In the genomic region with DNA sequence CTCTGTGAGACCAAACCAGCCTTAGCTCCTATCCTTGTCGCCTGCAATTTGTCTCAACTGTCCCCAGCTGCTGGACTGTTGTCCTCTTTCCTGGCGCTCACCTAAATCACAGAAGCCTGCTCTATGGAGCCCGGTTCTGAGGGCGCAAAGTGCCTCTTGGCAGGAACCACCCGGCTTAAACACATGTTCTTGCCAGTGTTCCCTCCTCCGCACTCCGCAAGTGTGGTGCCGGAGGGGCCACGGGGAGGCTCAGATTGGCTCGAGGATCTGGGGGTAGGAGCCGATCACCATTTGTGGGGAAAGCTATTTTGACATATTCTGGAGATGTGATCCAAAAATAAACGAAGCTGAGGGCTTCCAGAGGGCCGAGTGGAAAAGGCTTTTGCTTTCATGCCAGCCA, we compare ENCODE assay signal across 13 mouse cellular contexts. TPM values are rescaled to one million over a fixed set of nuclear protein-coding genes. Genes with fewer than 3 reads are reported as not detected.
A peak's percentile ranks its signal among the peaks of the same experiment; 100 is the strongest.
DNase-seq lines count a peak whose midpoint lies in the region; ATAC-seq lines count a peak whose summit lies in the region.
"Had no signal": no experiment of that assay in that cellular context is flagged by ENCODE, and none has a peak within 500 bp of the region (broad histone marks: within the 10 kb centered on the region; RNA-seq: fewer than 3 reads in every experiment).

No protein-coding gene starts in this region.

- peaks cover 14% of the 10 kb centered on the region for H3K36me3 ChIP-seq in lung, embryonic 16.5 days (ENCODE audit: control insufficient read depth, insufficient read depth, low read length)
- peaks cover 25% of the 10 kb centered on the region for H3K36me3 ChIP-seq in heart, embryonic 13.5 days
- peaks cover 48% of the 10 kb centered on the region for H3K36me3 ChIP-seq in forebrain, embryonic 10.5 days (replicated peaks)

- peak overlapping the region; percentile 31 for H3K27ac ChIP-seq in lung, embryonic 16.5 days (ENCODE audit: low read length)
- peak overlapping the region; percentile 95 for H3K27ac ChIP-seq in heart, embryonic 13.5 days (replicated peaks)
- no peak overlapping the region for H3K27ac ChIP-seq in forebrain, embryonic 10.5 days
- H3K27ac ChIP-seq: liver, embryonic 14.5 days; stomach, postnatal 0 days had no signal

- H3K9ac ChIP-seq in lung, embryonic 16.5 days (ENCODE audit: low read length): no peak overlapping the region
- H3K9ac ChIP-seq in heart, embryonic 13.5 days: peak overlapping the region; percentile 69
- H3K9ac ChIP-seq: liver, embryonic 14.5 days had no signal

- no peak for ATAC-seq in lung, embryonic 16.5 days (ENCODE audit: low read depth)
- ATAC-seq in heart, embryonic 13.5 days (ENCODE audit: extremely low read depth, insufficient number of reproducible peaks, low FRiP score, low TSS enrichment): no peak

- 60% methylated on average over 13 of the region's 13 CpGs for WGBS in lung, embryonic 16.5 days
- 45% methylated on average over 13 of the region's 13 CpGs for WGBS in heart, embryonic 13.5 days
- 90% methylated on average over 13 of the region's 13 CpGs for WGBS in forebrain, embryonic 10.5 days

- H3K9me3 ChIP-seq in lung, embryonic 16.5 days (ENCODE audit: control insufficient read depth, low read length): no peaks in the 10 kb centered on the region
- H3K9me3 ChIP-seq in heart, embryonic 13.5 days: no peaks in the 10 kb centered on the region
- H3K9me3 ChIP-seq in forebrain, embryonic 10.5 days: no peaks in the 10 kb centered on the region

- peaks cover 54% of the 10 kb centered on the region for H3K4me1 ChIP-seq in lung, embryonic 16.5 days (replicated peaks; ENCODE audit: control insufficient read depth, insufficient read depth, low read length)
- H3K4me1 ChIP-seq in heart, embryonic 13.5 days: peaks cover 82% of the 10 kb centered on the region
- peaks cover 36% of the 10 kb centered on the region for H3K4me1 ChIP-seq in forebrain, embryonic 10.5 days

- H3K4me3 ChIP-seq in lung, embryonic 16.5 days (ENCODE audit: low read length): no peak overlapping the region
- no peak overlapping the region for H3K4me3 ChIP-seq in heart, embryonic 13.5 days
- no peak overlapping the region for H3K4me3 ChIP-seq in forebrain, embryonic 10.5 days

- H3K4me2 ChIP-seq in lung, embryonic 16.5 days (ENCODE audit: low read depth, low read length): no peak overlapping the region
- H3K4me2 ChIP-seq in heart, embryonic 13.5 days: 0 out of 2 replicates have a peak overlapping the region, but pooled peaks have one; percentile 4

- DNase-seq in frontal cortex, adult 2 months (ENCODE audit: extremely low spot score in 1 of 2, low spot score in 1 of 2): peak; percentile 49 to 74
- DNase-seq in frontal cortex, postnatal 14 days (ENCODE audit: low spot score in 2 of 2): no peak
- DNase-seq in lung, postnatal 14 days: no peak
- peak; percentile 45 for DNase-seq in right cerebral cortex, postnatal 25 days
- no peak for DNase-seq in cerebellum, postnatal 36 days
- no peak for DNase-seq in forebrain, embryonic 10.5 days (ENCODE audit: extremely low spot score, low spot score)
- DNase-seq: B cell, adult 2 months; cerebellum, adult 9-11 months; layer of hippocampus, adult 9-11 months had no signal

- H3K27me3 ChIP-seq in lung, embryonic 16.5 days (ENCODE audit: control insufficient read depth, insufficient read depth, low read depth, low read length): no peaks in the 10 kb centered on the region
- peaks cover 10% of the 10 kb centered on the region for H3K27me3 ChIP-seq in heart, embryonic 13.5 days (replicated peaks)
- peaks cover 8% of the 10 kb centered on the region for H3K27me3 ChIP-seq in forebrain, embryonic 10.5 days (ENCODE audit: poor library complexity, severe bottlenecking)

RNA-seq across cellular contexts. Expression of gene Cpne5, which starts 9.9 kb away (rescaled TPM):
- polyA plus RNA-seq in frontal cortex, adult 2 months (2012; rRNA removed): 117 TPM in 2 replicates
- polyA plus RNA-seq in lung, embryonic 16.5 days (2015; fragmentation: Nextera tagmentation; extraction: Ambion mirVana): 3.6 and 5.0 TPM in 2 replicates
- polyA plus RNA-seq in heart, embryonic 13.5 days (2015; fragmentation: Nextera tagmentation; extraction: Ambion mirVana): 17.4 and 21.0 TPM in 2 replicates
- 5.3 and 6.2 TPM in 2 replicates for polyA plus RNA-seq in forebrain, embryonic 10.5 days (2016; fragmentation: Nextera tagmentation; extraction: Ambion mirVana)

RNA-seq across cellular contexts. Expression of gene Ppil1, which starts 16.1 kb away (rescaled TPM):
- 21.7 and 23.7 TPM in 2 replicates for polyA plus RNA-seq in frontal cortex, adult 2 months (2012; rRNA removed)
- 144 and 145 TPM in 2 replicates for polyA plus RNA-seq in lung, embryonic 16.5 days (2015; fragmentation: Nextera tagmentation; extraction: Ambion mirVana)
- 106 and 128 TPM in 2 replicates for polyA plus RNA-seq in heart, embryonic 13.5 days (2015; fragmentation: Nextera tagmentation; extraction: Ambion mirVana)
- 230 and 235 TPM in 2 replicates for polyA plus RNA-seq in forebrain, embryonic 10.5 days (2016; fragmentation: Nextera tagmentation; extraction: Ambion mirVana)

RNA-seq across cellular contexts. Expression of gene BC004004, which starts 20.7 kb away (rescaled TPM):
- polyA plus RNA-seq in frontal cortex, adult 2 months (2012; rRNA removed): 79.2 and 84.2 TPM in 2 replicates
- polyA plus RNA-seq in lung, embryonic 16.5 days (2015; fragmentation: Nextera tagmentation; extraction: Ambion mirVana): 82.2 and 87.7 TPM in 2 replicates
- polyA plus RNA-seq in heart, embryonic 13.5 days (2015; fragmentation: Nextera tagmentation; extraction: Ambion mirVana): 85.0 and 91.9 TPM in 2 replicates
- 54.6 and 56.6 TPM in 2 replicates for polyA plus RNA-seq in forebrain, embryonic 10.5 days (2016; fragmentation: Nextera tagmentation; extraction: Ambion mirVana)

Comparison
In these comparisons a context has a peak if more than half of its experiments do, and no peak if none do; other contexts are left out.
1. DNase-seq: peak in frontal cortex, adult 2 months (2 of 2) and right cerebral cortex, postnatal 25 days (single experiment); none in frontal cortex, postnatal 14 days (0 of 2), lung, postnatal 14 days (single experiment), cerebellum, postnatal 36 days (0 of 2) and forebrain, embryonic 10.5 days (single experiment).